Mouse (Mus musculus) intestine, embryonic 14.5 days (tissue): ENCODE measurements around the gene C1qtnf1. TPM values are rescaled to one million over a fixed set of nuclear protein-coding genes. Genes with fewer than 3 reads are reported as not detected.

Source experiments
- polyA plus RNA-seq: library from polyadenylated mRNA; unstranded; fragments of >200 nt; fragmentation: Nextera tagmentation; extraction: Ambion mirVana; gene quantifications from 2 replicates; pipeline ENCODE4 v1.2.1, GENCODE M21; 2014

Gene C1qtnf1
- polyA plus RNA-seq, 1 experiment from 2014 or later: 7.1 TPM

Other genes with a start within 250 kb of the C1qtnf1 start
- 8.3 and 9.3 TPM in 2 replicates for gene Cyth1, start 179.6 kb upstream of the C1qtnf1 start, polyA plus RNA-seq
- 18.1 and 18.8 TPM in 2 replicates for gene Usp36, start 138.0 kb upstream of the C1qtnf1 start, polyA plus RNA-seq
- 0.61 and 0.69 TPM in 2 replicates for gene Cep295nl, start 85.7 kb upstream of the C1qtnf1 start, polyA plus RNA-seq
- 80.9 and 83.9 TPM in 2 replicates for gene Timp2, start 72.5 kb upstream of the C1qtnf1 start, polyA plus RNA-seq
- 108 and 120 TPM in 2 replicates for gene Lgals3bp, start 26.1 kb upstream of the C1qtnf1 start, polyA plus RNA-seq
- 30.1 and 32.9 TPM in 2 replicates for gene Cant1, start 9.1 kb upstream of the C1qtnf1 start, polyA plus RNA-seq
- gene Engase, start 48.6 kb downstream of the C1qtnf1 start, polyA plus RNA-seq: 7.2 and 11.9 TPM in 2 replicates